Mouse (Mus musculus): ENCODE measurements at regions not wholly inside any gene's neighbourhood (a gene's known extent, or its start where the extent isn't known, plus 50 kb on each side); places are given as distances from the start of the nearest gene placed in this dataset.

GRCm38 (mm10) chrX:41045156-41045555, 355.5 kb upstream of the Gria3 start:
- DNase-seq = no peak

- DNase-seq = peak in 1 of 2 experiments; percentile 9
Measured at GRCm38 (mm10) chrX:41052861-41053260, 347.8 kb upstream of the Gria3 start.

- no peak for DNase-seq
Measured at GRCm38 (mm10) chrX:41054619-41055018, 346.0 kb upstream of the Gria3 start.

Data from cerebellum, postnatal 14 days (tissue).